Comparison of ENCODE assay signal across 22 mouse cellular contexts in the genomic region with DNA sequence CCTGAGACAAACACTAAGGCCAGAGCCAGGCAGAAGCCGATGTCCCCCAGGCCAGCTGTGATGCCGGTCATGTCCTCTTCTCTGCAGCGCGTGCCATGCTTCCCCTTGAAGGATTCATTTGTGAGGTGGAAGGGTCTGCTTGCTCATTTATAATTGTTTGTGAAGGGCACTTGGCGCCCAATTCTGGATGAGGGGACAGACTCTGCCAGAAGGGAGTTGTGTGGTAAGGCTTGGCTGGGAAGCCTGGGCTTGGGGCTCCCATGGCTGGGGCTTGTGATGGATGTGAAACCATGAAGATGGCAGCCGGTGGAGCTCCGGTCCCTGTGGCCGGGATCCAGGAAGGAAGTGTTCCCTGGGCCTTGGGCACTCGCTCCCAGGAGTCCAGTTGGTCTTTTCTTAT. TPM values are rescaled to one million over a fixed set of nuclear protein-coding genes. Genes with fewer than 3 reads are reported as not detected.
DNase-seq lines count a peak whose midpoint lies in the region; ATAC-seq and TF ChIP-seq lines count a peak whose summit lies in the region.
"Had no signal": no experiment of that assay in that cellular context is flagged by ENCODE, and none has a peak within 500 bp of the region (broad histone marks: within the 10 kb centered on the region; RNA-seq: fewer than 3 reads in every experiment).

No protein-coding gene starts in this region.

- TF ChIP-seq CTCF in cerebellum, adult 2 months (IDR thresholded peaks at IDR 0.05; ENCODE audit: borderline replicate concordance, insufficient read depth, low read depth, low read length) = no peak

- H3K79me2 ChIP-seq in myocyte (ENCODE audit: control insufficient read depth, insufficient read depth) = no peaks in the 10 kb centered on the region

- H3K4me2 ChIP-seq in hindbrain, embryonic 15.5 days = no peak overlapping the region
- H3K4me2 ChIP-seq in hindbrain, embryonic 13.5 days = no peak overlapping the region
- H3K4me2 ChIP-seq in myocyte (ENCODE audit: low read depth) = peak overlapping the region; percentile 49
- H3K4me2 ChIP-seq: embryonic facial prominence, embryonic 12.5 days; forebrain, embryonic 13.5 days; forebrain, embryonic 15.5 days had no signal

- no peak for ATAC-seq in hindbrain, embryonic 15.5 days (ENCODE audit: low FRiP score, low read depth)
- ATAC-seq in hindbrain, embryonic 13.5 days (ENCODE audit: low FRiP score) = no peak
- ATAC-seq: activated CD4-positive, CD25-positive, alpha-beta regulatory T cell, adult 4 months; CD4-positive, CD25-positive, alpha-beta regulatory T cell, adult 4 months; forebrain, embryonic 13.5 days; forebrain, embryonic 15.5 days; Patski had no signal

- H3ac ChIP-seq in myocyte (ENCODE audit: control insufficient read depth, insufficient read length) = no peak overlapping the region

- H3K27ac ChIP-seq in cerebellum, adult 2 months (ENCODE audit: insufficient read depth, low read length) = no peak overlapping the region
- peak overlapping the region; percentile 15; the same call in 1 of the 2 replicates for H3K27ac ChIP-seq in hindbrain, embryonic 15.5 days (replicated peaks)
- H3K27ac ChIP-seq in hindbrain, embryonic 13.5 days = no peak overlapping the region
- H3K27ac ChIP-seq: embryonic facial prominence, embryonic 10.5 days; embryonic facial prominence, embryonic 12.5 days; forebrain, embryonic 13.5 days; forebrain, embryonic 15.5 days had no signal

- peaks cover 11% of the 10 kb centered on the region for H3K4me1 ChIP-seq in cerebellum, adult 2 months (ENCODE audit: control insufficient read depth, insufficient read depth, low read length)
- peaks cover 24% of the 10 kb centered on the region; the same call in 1 of the 2 replicates for H3K4me1 ChIP-seq in hindbrain, embryonic 15.5 days (replicated peaks)
- H3K4me1 ChIP-seq in hindbrain, embryonic 13.5 days (replicated peaks) = peaks cover 32% of the 10 kb centered on the region

- no peaks in the 10 kb centered on the region for H3K9me3 ChIP-seq in hindbrain, embryonic 15.5 days
- no peaks in the 10 kb centered on the region for H3K9me3 ChIP-seq in hindbrain, embryonic 13.5 days
- H3K9me3 ChIP-seq: embryonic facial prominence, embryonic 10.5 days; embryonic facial prominence, embryonic 12.5 days; forebrain, embryonic 13.5 days; forebrain, embryonic 15.5 days; G1E had no signal

- no peak overlapping the region for H3K4me3 ChIP-seq in cerebellum, adult 2 months (replicated peaks; ENCODE audit: insufficient read depth, low read depth, low read length)
- H3K4me3 ChIP-seq in hindbrain, embryonic 15.5 days = no peak overlapping the region
- no peak overlapping the region for H3K4me3 ChIP-seq in hindbrain, embryonic 13.5 days
- H3K4me3 ChIP-seq in myocyte = no peak overlapping the region
- H3K4me3 ChIP-seq: embryonic facial prominence, embryonic 10.5 days; embryonic facial prominence, embryonic 12.5 days; forebrain, embryonic 13.5 days; forebrain, embryonic 15.5 days had no signal

- no peak for TF ChIP-seq POLR2A in cerebellum, adult 2 months (IDR thresholded peaks at IDR 0.05; ENCODE audit: borderline replicate concordance, insufficient read depth, low read length)
- TF ChIP-seq POLR2A in myocyte (IDR thresholded peaks at IDR 0.05; ENCODE audit: insufficient read length, low read depth) = no peak

- WGBS in cerebellum, adult 2 months = 73% methylated on average over 9 of the region's 9 CpGs
- WGBS in hindbrain, embryonic 15.5 days = 76% methylated on average over 9 of the region's 9 CpGs
- 86% methylated on average over 9 of the region's 9 CpGs for WGBS in hindbrain, embryonic 13.5 days

- H3K36me3 ChIP-seq in hindbrain, embryonic 15.5 days = no peaks in the 10 kb centered on the region
- H3K36me3 ChIP-seq in hindbrain, embryonic 13.5 days = no peaks in the 10 kb centered on the region
- no peaks in the 10 kb centered on the region for H3K36me3 ChIP-seq in myocyte (ENCODE audit: control insufficient read depth, insufficient read depth)
- H3K36me3 ChIP-seq: embryonic facial prominence, embryonic 10.5 days; embryonic facial prominence, embryonic 12.5 days; forebrain, embryonic 15.5 days; G1E had no signal

- peak; percentile 66 to 70 for DNase-seq in cerebellum, postnatal 10 days
- DNase-seq in cerebellum, adult 2 months = no peak
- DNase-seq: adrenal gland, adult 8-10 months; adrenal gland, postnatal 14 days; adrenal gland, postnatal 36 days; B cell, adult 2 months; cerebellum, adult 11-12 months; cerebellum, adult 8-10 months; cerebellum, adult 9-11 months; cerebellum, postnatal 25 days; forebrain, postnatal 0 days had no signal

- no peak overlapping the region for H3K9ac ChIP-seq in hindbrain, embryonic 15.5 days
- H3K9ac ChIP-seq in hindbrain, embryonic 13.5 days = no peak overlapping the region
- H3K9ac ChIP-seq: embryonic facial prominence, embryonic 12.5 days; forebrain, embryonic 15.5 days; forebrain, postnatal 0 days had no signal

- H3K27me3 ChIP-seq in cerebellum, adult 2 months (ENCODE audit: control insufficient read depth, insufficient read depth, low read length) = no peaks in the 10 kb centered on the region
- peaks cover 11% of the 10 kb centered on the region for H3K27me3 ChIP-seq in hindbrain, embryonic 15.5 days
- H3K27me3 ChIP-seq in hindbrain, embryonic 13.5 days = peaks cover 33% of the 10 kb centered on the region
- no peaks in the 10 kb centered on the region for H3K27me3 ChIP-seq in myocyte (ENCODE audit: control insufficient read depth, insufficient read depth, insufficient read length)
- H3K27me3 ChIP-seq: Patski had no signal

TF ChIP-seq in myocyte, 11 proteins besides CTCF, POLR2A, EP300 and RAD21:
- TF ChIP-seq CEBPB (IDR thresholded peaks at IDR 0.05; ENCODE audit: insufficient read depth, poor library complexity, severe bottlenecking) = no peak
- no peak for TF ChIP-seq USF1 (IDR thresholded peaks at IDR 0.05; ENCODE audit: low read depth)
- TF ChIP-seq REST (IDR thresholded peaks at IDR 0.05; ENCODE audit: insufficient read depth, insufficient read length) = no peak
- TF ChIP-seq MYOG (IDR thresholded peaks at IDR 0.05; ENCODE audit: control insufficient read depth in 1 of 3, insufficient read depth in 1 of 3, insufficient read length in 2 of 3, low read depth in 2 of 3) = no peak
- TF ChIP-seq TCF3 (IDR thresholded peaks at IDR 0.05; ENCODE audit: insufficient read length, low read depth) = no peak
- TF ChIP-seq MYOD1 (IDR thresholded peaks at IDR 0.05; ENCODE audit: control insufficient read depth in 1 of 3, insufficient read length in 2 of 3, low read depth in 2 of 3) = no peak
- no peak for TF ChIP-seq TCF12 (IDR thresholded peaks at IDR 0.05; ENCODE audit: insufficient read depth, poor library complexity, severe bottlenecking)
- TF ChIP-seq MAX (IDR thresholded peaks at IDR 0.05; ENCODE audit: low read depth) = no peak
- no peak for TF ChIP-seq POLR2AphosphoS2 (IDR thresholded peaks at IDR 0.05; ENCODE audit: insufficient read length, low read depth)
- no peak for TF ChIP-seq E2F4 (IDR thresholded peaks at IDR 0.05; ENCODE audit: insufficient read depth)
- no peak for TF ChIP-seq SRF (IDR thresholded peaks at IDR 0.05; ENCODE audit: control insufficient read depth, insufficient read length, low read depth)

RNA-seq across cellular contexts. Expression of gene C1ql1, which starts 37.6 kb away (rescaled TPM):
- 16.7 and 19.2 TPM in 2 replicates for polyA plus RNA-seq in cerebellum, adult 2 months (2012; rRNA removed)
- 9.8 and 11.1 TPM in 2 replicates for polyA plus RNA-seq in hindbrain, embryonic 15.5 days (2015; fragmentation: Nextera tagmentation; extraction: Ambion mirVana)
- polyA plus RNA-seq in hindbrain, embryonic 13.5 days (2015; fragmentation: Nextera tagmentation; extraction: Ambion mirVana) = 5.2 and 5.7 TPM in 2 replicates
- 0.74 TPM for polyA plus RNA-seq in myocyte (2012; fragmentation: generic; extraction: Trizol)
- polyA plus RNA-seq: activated CD4-positive, CD25-positive, alpha-beta regulatory T cell, adult 4 months; CD4-positive, CD25-positive, alpha-beta regulatory T cell, adult 4 months; G1E had no signal

RNA-seq across cellular contexts. Expression of gene Nmt1, which starts 43.9 kb away (rescaled TPM):
- polyA plus RNA-seq in cerebellum, adult 2 months (2012; rRNA removed) = 58.8 and 63.2 TPM in 2 replicates
- 32.4 and 34.7 TPM in 2 replicates for polyA plus RNA-seq in hindbrain, embryonic 15.5 days (2015; fragmentation: Nextera tagmentation; extraction: Ambion mirVana)
- 37.8 and 44.5 TPM in 2 replicates for polyA plus RNA-seq in hindbrain, embryonic 13.5 days (2015; fragmentation: Nextera tagmentation; extraction: Ambion mirVana)
- 77.1 TPM for polyA plus RNA-seq in myocyte (2012; fragmentation: generic; extraction: Trizol)

RNA-seq across cellular contexts. Expression of gene Dcakd, which starts 44.0 kb away (rescaled TPM):
- 58.3 and 63.6 TPM in 2 replicates for polyA plus RNA-seq in cerebellum, adult 2 months (2012; rRNA removed)
- 152 and 194 TPM in 2 replicates for polyA plus RNA-seq in hindbrain, embryonic 15.5 days (2015; fragmentation: Nextera tagmentation; extraction: Ambion mirVana)
- 164 and 165 TPM in 2 replicates for polyA plus RNA-seq in hindbrain, embryonic 13.5 days (2015; fragmentation: Nextera tagmentation; extraction: Ambion mirVana)
- 199 TPM for polyA plus RNA-seq in myocyte (2012; fragmentation: generic; extraction: Trizol)

RNA-seq across cellular contexts. Expression of gene Kif18b, which starts 59.2 kb away (rescaled TPM):
- polyA plus RNA-seq in cerebellum, adult 2 months (2012; rRNA removed) = 0.05 and 0.10 TPM in 2 replicates
- polyA plus RNA-seq in hindbrain, embryonic 15.5 days (2015; fragmentation: Nextera tagmentation; extraction: Ambion mirVana) = 2.1 and 3.6 TPM in 2 replicates
- 2.4 and 2.6 TPM in 2 replicates for polyA plus RNA-seq in hindbrain, embryonic 13.5 days (2015; fragmentation: Nextera tagmentation; extraction: Ambion mirVana)
- polyA plus RNA-seq in myocyte (2012; fragmentation: generic; extraction: Trizol) = 18.4 TPM

Comparison
In these comparisons a context has a peak if more than half of its experiments do, and no peak if none do; other contexts are left out.
1. DNase-seq: peak in cerebellum, postnatal 10 days (2 of 2); none in cerebellum, adult 2 months (0 of 2).